Mouse (Mus musculus): Measurements from ENCODE around the gene Tuba4a. TPM values are rescaled to one million over a fixed set of nuclear protein-coding genes. Genes with fewer than 3 reads are reported as not detected.

Gene Tuba4a
- polyA plus RNA-seq, 1 experiment from 2014 or later: 50.5 TPM

DNA sequence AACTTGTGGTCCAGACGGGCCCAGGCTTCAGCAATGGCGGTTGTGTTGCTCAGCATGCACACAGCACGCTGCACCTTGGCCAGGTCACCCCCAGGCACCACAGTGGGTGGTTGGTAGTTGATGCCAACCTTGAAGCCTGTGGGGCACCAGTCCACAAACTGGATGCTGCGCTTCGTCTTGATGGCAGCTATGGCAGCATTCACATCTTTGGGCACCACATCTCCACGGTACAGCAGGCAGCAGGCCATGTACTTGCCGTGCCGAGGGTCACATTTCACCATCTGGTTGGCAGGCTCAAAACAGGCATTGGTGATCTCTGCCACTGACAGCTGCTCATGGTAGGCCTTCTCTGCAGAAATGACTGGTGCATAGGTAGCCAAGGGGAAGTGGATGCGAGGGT, 3.9 kb downstream of the Tuba4a start:
- H3K9me3 ChIP-seq (ENCODE audit: low read length): no peaks in the 10 kb centered on the region
- peaks cover 12% of the 10 kb centered on the region for H3K4me1 ChIP-seq (ENCODE audit: insufficient read depth, low read depth, low read length)
- H3K9ac ChIP-seq (replicated peaks; ENCODE audit: low read depth): no peak overlapping the region
- no peak overlapping the region for H3K4me3 ChIP-seq (ENCODE audit: low read depth, low read length)
- peaks cover 3% of the 10 kb centered on the region; the same call in 1 of the 2 replicates for H3K27me3 ChIP-seq (replicated peaks; ENCODE audit: insufficient read depth, low read length)
- no peak for TF ChIP-seq EP300 (IDR thresholded peaks at IDR 0.05)
- no peak for TF ChIP-seq CTCF (IDR thresholded peaks at IDR 0.05)
- WGBS: 91% methylated on average over 9 of the region's 9 CpGs
- DNase-seq (ENCODE audit: low spot score) (no peak), ATAC-seq (no peak)
- H3K36me3 ChIP-seq (ENCODE audit: insufficient read depth, low read length): peaks cover 10% of the 10 kb centered on the region; the same call in 1 of the 2 replicates
- no peak overlapping the region for H3K27ac ChIP-seq (ENCODE audit: low read length)
- H3K4me2 ChIP-seq (replicated peaks; ENCODE audit: low read depth, low read length): no peak overlapping the region

DNA sequence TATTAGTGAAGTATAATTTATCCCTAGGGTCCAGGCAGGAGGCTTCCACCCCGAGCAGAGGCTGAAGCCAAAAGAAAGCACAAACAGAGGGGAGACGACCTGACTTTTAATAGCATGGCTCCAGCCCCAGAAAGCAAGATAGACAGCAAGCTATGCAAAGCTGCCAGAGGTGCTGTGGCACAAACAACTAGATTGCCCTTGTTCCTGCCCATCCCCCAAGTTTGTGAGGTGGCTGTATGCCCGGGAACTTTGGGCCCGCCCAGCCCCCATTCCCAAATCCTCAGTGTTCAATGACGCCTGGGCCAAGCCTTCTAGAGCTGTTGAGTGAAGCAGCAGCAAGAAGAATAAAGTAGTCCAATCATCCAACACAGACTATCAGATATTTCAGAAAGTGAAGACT, 4.8 kb downstream of the Tuba4a start:
- no peak overlapping the region for H3K4me2 ChIP-seq (replicated peaks; ENCODE audit: low read depth, low read length)
- no peak for DNase-seq (ENCODE audit: low spot score)
- TF ChIP-seq CTCF (IDR thresholded peaks at IDR 0.05): no peak
- no peak for TF ChIP-seq EP300 (IDR thresholded peaks at IDR 0.05)

DNA sequence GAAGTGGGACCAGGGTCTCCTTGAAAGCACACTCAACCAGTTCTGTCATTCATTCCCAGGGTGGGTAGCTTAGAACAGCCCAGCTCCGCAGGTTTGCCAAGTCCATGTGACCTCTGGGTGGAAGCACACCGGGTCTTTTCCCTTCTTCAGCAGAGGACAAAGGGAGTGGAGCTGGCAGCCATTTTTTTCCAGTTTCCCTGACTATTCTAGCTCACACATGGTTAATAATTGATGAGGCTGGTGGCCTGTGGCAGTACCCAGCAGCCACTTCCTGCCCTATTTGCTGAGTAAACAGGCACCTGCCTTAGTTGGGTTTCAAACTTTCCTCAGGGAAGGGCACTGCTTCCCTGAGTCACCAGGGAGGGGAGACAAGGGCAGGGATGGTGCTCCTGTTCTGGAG, 5.2 kb downstream of the Tuba4a start:
- peak; percentile 41 for DNase-seq (ENCODE audit: low spot score)
- H3K9ac ChIP-seq (replicated peaks; ENCODE audit: low read depth): no peak overlapping the region
- peaks cover 17% of the 10 kb centered on the region for H3K4me1 ChIP-seq (ENCODE audit: insufficient read depth, low read depth, low read length)
- H3K27ac ChIP-seq (ENCODE audit: low read length): no peak overlapping the region
- no peak overlapping the region for H3K4me2 ChIP-seq (replicated peaks; ENCODE audit: low read depth, low read length)
- H3K27me3 ChIP-seq (replicated peaks; ENCODE audit: insufficient read depth, low read length): peaks cover 3% of the 10 kb centered on the region; the same call in 1 of the 2 replicates
- TF ChIP-seq EP300 (IDR thresholded peaks at IDR 0.05): no peak
- TF ChIP-seq CTCF (IDR thresholded peaks at IDR 0.05): no peak
- no peak for ATAC-seq
- 37% methylated on average over 2 of the region's 2 CpGs for WGBS
- no peak overlapping the region for H3K4me3 ChIP-seq (ENCODE audit: low read depth, low read length)
- peaks cover 10% of the 10 kb centered on the region; the same call in 1 of the 2 replicates for H3K36me3 ChIP-seq (ENCODE audit: insufficient read depth, low read length)
- no peaks in the 10 kb centered on the region for H3K9me3 ChIP-seq (ENCODE audit: low read length)

More for the DNA sequence above, 4.8 kb downstream of the Tuba4a start:
- Histone ChIP-seq H3K27ac (ENCODE audit: low read length) (no peak overlapping the region), H3K27me3 (replicated peaks; ENCODE audit: insufficient read depth, low read length) (peaks cover 3% of the 10 kb centered on the region; the same call in 1 of the 2 replicates), H3K9ac (replicated peaks; ENCODE audit: low read depth) (no peak overlapping the region), H3K36me3 (ENCODE audit: insufficient read depth, low read length) (peaks cover 10% of the 10 kb centered on the region; the same call in 1 of the 2 replicates), H3K4me3 (ENCODE audit: low read depth, low read length) (no peak overlapping the region), H3K9me3 (ENCODE audit: low read length) (no peaks in the 10 kb centered on the region), H3K4me1 (ENCODE audit: insufficient read depth, low read depth, low read length) (peaks cover 13% of the 10 kb centered on the region)
- WGBS: 56% methylated on average over 5 of the region's 5 CpGs
- no peak for ATAC-seq

GRCm38 (mm10) chr1:75213096-75213495, 6.6 kb downstream of the Tuba4a start:
- Histone ChIP-seq H3K4me3 (ENCODE audit: low read depth, low read length) (no peak overlapping the region), H3K27me3 (replicated peaks; ENCODE audit: insufficient read depth, low read length) (no peaks in the 10 kb centered on the region), H3K9ac (replicated peaks; ENCODE audit: low read depth) (no peak overlapping the region), H3K27ac (ENCODE audit: low read length) (no peak overlapping the region), H3K36me3 (ENCODE audit: insufficient read depth, low read length) (peaks cover 10% of the 10 kb centered on the region; the same call in 1 of the 2 replicates), H3K4me1 (ENCODE audit: insufficient read depth, low read depth, low read length) (peaks cover 20% of the 10 kb centered on the region; the same call in 1 of the 2 replicates), H3K4me2 (replicated peaks; ENCODE audit: low read depth, low read length) (no peak overlapping the region), H3K9me3 (ENCODE audit: low read length) (no peaks in the 10 kb centered on the region)
- DNase-seq (ENCODE audit: low spot score) (peak; percentile 22), ATAC-seq (no peak)
- WGBS: 75% methylated on average over 7 of the region's 7 CpGs
- TF ChIP-seq CTCF (IDR thresholded peaks at IDR 0.05): no peak
- TF ChIP-seq EP300 (IDR thresholded peaks at IDR 0.05): no peak

DNA sequence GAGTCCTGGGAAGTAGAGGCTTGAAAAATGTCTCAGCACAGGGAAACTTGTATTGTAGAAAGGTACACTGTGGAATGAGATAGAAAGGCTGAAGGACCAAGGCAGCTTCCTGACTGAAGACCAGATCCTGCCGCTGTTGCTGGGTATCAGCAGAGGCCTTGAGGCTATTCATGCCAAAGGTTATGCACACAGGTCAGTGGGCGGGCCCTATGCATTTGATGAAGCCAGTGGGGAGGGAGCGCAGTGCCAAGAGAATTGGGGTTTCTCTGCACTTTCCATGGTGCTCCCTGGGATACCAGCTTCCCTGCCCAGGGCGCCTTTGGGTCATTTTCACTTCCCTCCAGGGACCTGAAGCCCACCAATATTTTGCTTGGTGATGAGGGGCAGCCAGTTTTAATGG, 7.1 kb downstream of the Tuba4a start:
- no peak for TF ChIP-seq EP300 (IDR thresholded peaks at IDR 0.05)
- TF ChIP-seq CTCF (IDR thresholded peaks at IDR 0.05): no peak
- Histone ChIP-seq H3K27me3 (replicated peaks; ENCODE audit: insufficient read depth, low read length) (no peaks in the 10 kb centered on the region), H3K36me3 (ENCODE audit: insufficient read depth, low read length) (peaks cover 10% of the 10 kb centered on the region; the same call in 1 of the 2 replicates), H3K9me3 (ENCODE audit: low read length) (no peaks in the 10 kb centered on the region), H3K4me3 (ENCODE audit: low read depth, low read length) (no peak overlapping the region), H3K27ac (ENCODE audit: low read length) (no peak overlapping the region), H3K9ac (replicated peaks; ENCODE audit: low read depth) (no peak overlapping the region), H3K4me2 (replicated peaks; ENCODE audit: low read depth, low read length) (no peak overlapping the region), H3K4me1 (ENCODE audit: insufficient read depth, low read depth, low read length) (peaks cover 20% of the 10 kb centered on the region; the same call in 1 of the 2 replicates)
- no peak for DNase-seq (ENCODE audit: low spot score)
- 71% methylated on average over 4 of the region's 4 CpGs for WGBS
- no peak for ATAC-seq

DNA sequence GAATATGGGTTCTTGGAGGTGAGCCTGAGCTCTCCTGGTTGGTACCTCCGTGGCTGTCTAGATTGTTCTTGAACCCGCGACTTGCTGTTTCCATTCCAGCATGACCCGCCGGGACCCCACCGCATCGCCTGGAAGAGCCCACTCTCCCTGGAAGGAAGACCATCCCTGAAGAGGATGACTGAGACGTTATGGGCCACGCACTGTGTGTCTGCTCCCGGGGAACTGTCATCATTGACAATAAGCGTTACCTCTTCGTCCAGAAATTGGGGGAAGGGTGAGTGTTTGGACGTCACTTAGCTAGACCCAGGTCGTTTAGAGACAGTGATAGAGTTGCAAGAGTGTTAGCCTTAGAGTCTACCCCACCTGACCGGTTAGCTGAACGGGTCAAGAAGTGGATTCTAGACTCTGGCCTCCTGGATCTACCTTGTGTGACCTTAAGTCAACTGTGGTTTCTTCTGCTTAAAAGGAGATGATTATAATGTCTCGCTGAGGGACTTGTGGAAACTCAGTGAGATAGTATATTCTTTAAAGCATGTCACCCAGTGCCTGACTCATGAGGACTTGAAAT, 8.4 kb downstream of the Tuba4a start:
- DNase-seq (ENCODE audit: low spot score) (no peak), ATAC-seq (no peak)
- no peak for TF ChIP-seq EP300 (IDR thresholded peaks at IDR 0.05)
- no peak for TF ChIP-seq CTCF (IDR thresholded peaks at IDR 0.05)
- Histone ChIP-seq H3K27ac (ENCODE audit: low read length) (peak overlapping the region; percentile 70), H3K4me2 (replicated peaks; ENCODE audit: low read depth, low read length) (peak overlapping the region; percentile 87), H3K9me3 (ENCODE audit: low read length) (no peaks in the 10 kb centered on the region), H3K36me3 (ENCODE audit: insufficient read depth, low read length) (peaks cover 10% of the 10 kb centered on the region; the same call in 1 of the 2 replicates), H3K9ac (replicated peaks; ENCODE audit: low read depth) (peak overlapping the region; percentile 96), H3K4me3 (ENCODE audit: low read depth, low read length) (peak overlapping the region; percentile 93), H3K4me1 (ENCODE audit: insufficient read depth, low read depth, low read length) (peaks cover 20% of the 10 kb centered on the region; the same call in 1 of the 2 replicates), H3K27me3 (replicated peaks; ENCODE audit: insufficient read depth, low read length) (no peaks in the 10 kb centered on the region)
- WGBS: 9% methylated on average over 17 of the region's 17 CpGs

Measured in lung, postnatal 0 days (tissue).